Mouse (Mus musculus): ENCODE data around the gene Mrps26. TPM values are rescaled to one million over a fixed set of nuclear protein-coding genes. Genes with fewer than 3 reads are reported as not detected.
A peak's percentile ranks its signal among the peaks of the same experiment; 100 is the strongest.

Mrps26 gene
- polyA plus RNA-seq, 1 experiment: 46.3 TPM

DNA sequence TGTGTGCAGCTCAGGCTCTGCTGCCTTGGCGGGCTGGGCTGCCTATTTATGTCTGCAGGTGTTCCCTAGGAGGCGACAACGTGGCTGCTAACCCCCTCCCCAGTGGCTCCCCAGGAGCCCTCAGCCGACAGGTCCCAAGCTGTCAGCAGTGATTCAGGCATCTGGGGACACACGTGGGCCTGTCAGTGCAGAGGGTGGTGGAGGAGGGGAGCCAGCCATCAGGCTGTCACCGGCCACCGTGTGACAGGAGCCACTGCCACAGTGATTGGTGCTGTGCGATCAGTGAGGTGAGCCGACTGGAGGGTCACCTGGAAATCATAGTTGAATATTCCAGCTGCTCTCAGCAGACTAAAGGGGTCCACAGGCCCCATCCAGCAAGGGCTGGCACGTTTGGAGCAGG lies 19.0 kb downstream of the Mrps26 start, which contains the start of gene Avp:
TSS of gene Avp (minus strand) at position 3 of the 400 bp plus-strand sequence.
- 53% methylated on average over 10 of the region's 10 CpGs for WGBS
- TF ChIP-seq POLR2A (IDR thresholded peaks at IDR 0.05; ENCODE audit: borderline replicate concordance, extremely low read depth, low read depth, low read length) (no peak), CTCF (IDR thresholded peaks at IDR 0.05; ENCODE audit: insufficient read depth, low read length) (no peak)
- Histone ChIP-seq H3K4me3 (replicated peaks; ENCODE audit: extremely low read depth, low read depth, low read length) (no peak within 1 kb of the TSS), H3K4me1 (ENCODE audit: control insufficient read depth, insufficient read depth, low read length) (no peaks in the 10 kb centered on the region)
- no peak for DNase-seq

DNA sequence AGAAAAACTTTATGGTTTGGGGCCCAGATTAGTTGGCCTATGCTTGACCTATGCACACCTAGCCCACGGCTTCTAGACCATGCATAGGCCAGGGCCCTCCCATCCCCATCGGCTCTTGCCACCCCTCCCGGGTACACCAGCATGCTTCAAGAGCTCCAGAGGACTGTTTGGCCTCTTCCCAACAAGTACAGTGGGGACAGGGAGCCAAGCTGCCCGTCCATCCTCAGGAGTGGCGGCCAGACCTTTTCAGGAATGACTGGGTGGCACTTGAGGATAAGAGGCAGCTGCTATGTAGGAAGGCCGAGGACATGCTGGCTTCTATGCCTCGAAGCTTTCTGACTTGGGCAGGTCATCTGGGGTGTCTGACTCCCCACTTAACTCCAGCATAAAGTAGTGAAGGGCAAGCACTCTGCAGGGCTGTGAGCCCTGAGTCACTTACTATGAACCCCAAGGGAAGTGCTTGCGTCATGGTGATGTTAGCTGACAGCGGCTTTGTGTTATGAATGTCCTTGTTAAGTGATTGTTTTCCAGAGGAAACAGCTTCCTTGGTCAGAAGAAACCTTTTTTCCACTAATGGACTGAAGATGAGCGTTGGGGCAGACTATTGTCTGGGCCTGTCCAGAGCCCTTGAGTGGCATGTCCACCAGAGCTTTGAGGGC lies 20.5 kb downstream of the Mrps26 start:
- 48% methylated on average over 10 of the region's 10 CpGs for WGBS
- TF ChIP-seq CTCF (IDR thresholded peaks at IDR 0.05; ENCODE audit: insufficient read depth, low read length): no peak
- no peak for TF ChIP-seq POLR2A (IDR thresholded peaks at IDR 0.05; ENCODE audit: borderline replicate concordance, extremely low read depth, low read depth, low read length)
- Histone ChIP-seq H3K4me1 (ENCODE audit: control insufficient read depth, insufficient read depth, low read length) (no peaks in the 10 kb centered on the region), H3K4me3 (replicated peaks; ENCODE audit: extremely low read depth, low read depth, low read length) (no peak overlapping the region)
- DNase-seq: peak; percentile 22

DNA sequence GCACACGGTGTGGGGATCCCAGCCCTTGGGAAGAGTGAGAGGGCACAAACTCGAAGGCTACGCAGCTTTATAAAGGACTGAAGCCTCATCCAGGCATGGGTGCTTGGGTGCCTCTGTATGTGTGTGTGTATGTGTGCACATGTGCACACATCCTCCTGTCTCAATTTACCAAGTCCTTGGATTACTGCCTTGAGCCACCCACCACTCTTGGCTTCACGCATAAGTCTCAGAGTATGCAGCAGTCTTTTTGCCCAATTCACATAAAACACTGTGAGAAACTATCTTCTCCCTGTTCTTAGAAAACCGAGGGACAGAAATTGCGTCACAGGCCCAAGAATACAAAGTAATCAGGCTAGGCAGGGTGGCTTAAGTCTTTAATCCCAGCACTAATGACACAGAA lies 22.5 kb downstream of the Mrps26 start:
- H3K4me3 ChIP-seq (replicated peaks; ENCODE audit: extremely low read depth, low read depth, low read length): no peak overlapping the region
- TF ChIP-seq CTCF (IDR thresholded peaks at IDR 0.05; ENCODE audit: insufficient read depth, low read length) (no peak), POLR2A (IDR thresholded peaks at IDR 0.05; ENCODE audit: borderline replicate concordance, extremely low read depth, low read depth, low read length) (no peak)
- DNase-seq: no peak
- H3K4me1 ChIP-seq (ENCODE audit: control insufficient read depth, insufficient read depth, low read length): no peaks in the 10 kb centered on the region
- 81% methylated on average over 6 of the region's 6 CpGs for WGBS

DNA sequence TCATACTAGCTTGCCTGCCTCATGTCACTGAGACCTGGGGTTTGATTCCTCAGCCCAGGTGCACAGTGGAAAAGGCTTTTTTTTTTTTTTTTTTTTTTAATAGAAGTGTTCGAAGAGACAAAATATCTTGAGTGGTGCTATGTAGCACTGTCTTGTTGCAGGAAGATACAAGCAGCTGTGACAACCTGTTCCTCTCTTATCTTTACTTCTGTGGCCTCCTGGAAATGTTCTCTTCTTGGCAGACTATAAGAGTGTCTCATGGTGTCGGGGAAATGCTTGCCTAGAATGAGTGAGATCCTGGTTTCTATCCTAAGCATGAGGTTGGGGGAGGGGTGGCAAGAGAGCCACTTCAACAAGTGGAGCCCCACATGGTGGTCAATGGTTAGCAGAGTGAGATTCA lies 24.8 kb downstream of the Mrps26 start:
- no peaks in the 10 kb centered on the region for H3K4me1 ChIP-seq (ENCODE audit: control insufficient read depth, insufficient read depth, low read length)
- 67% methylated on average over 2 of the region's 2 CpGs for WGBS
- no peak overlapping the region for H3K4me3 ChIP-seq (replicated peaks; ENCODE audit: extremely low read depth, low read depth, low read length)
- no peak for DNase-seq
- no peak for TF ChIP-seq POLR2A (IDR thresholded peaks at IDR 0.05; ENCODE audit: borderline replicate concordance, extremely low read depth, low read depth, low read length)
- no peak for TF ChIP-seq CTCF (IDR thresholded peaks at IDR 0.05; ENCODE audit: insufficient read depth, low read length)

DNA sequence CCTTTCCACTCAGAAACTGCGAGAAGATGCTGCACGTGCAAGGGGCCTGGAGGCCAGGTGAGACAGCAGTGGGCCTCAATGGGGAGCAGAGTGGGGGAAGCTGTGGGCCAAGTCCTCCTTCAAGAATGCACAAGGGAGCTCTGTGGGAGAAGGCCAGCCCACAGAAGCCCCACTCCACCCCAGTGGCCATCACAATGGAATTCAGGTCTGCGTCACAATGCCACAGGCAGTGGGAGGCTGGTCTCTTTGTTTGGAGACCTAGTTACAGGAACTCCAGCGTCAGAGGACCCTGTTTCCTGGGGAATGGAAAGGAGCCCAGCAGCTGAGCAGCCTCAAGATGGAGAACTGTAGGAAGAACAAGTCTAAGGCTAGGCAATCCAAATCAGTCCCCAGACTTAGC lies 25.6 kb downstream of the Mrps26 start:
- Histone ChIP-seq H3K4me1 (ENCODE audit: control insufficient read depth, insufficient read depth, low read length) (no peaks in the 10 kb centered on the region), H3K4me3 (replicated peaks; ENCODE audit: extremely low read depth, low read depth, low read length) (no peak overlapping the region)
- no peak for DNase-seq
- 60% methylated on average over 4 of the region's 4 CpGs for WGBS
- TF ChIP-seq POLR2A (IDR thresholded peaks at IDR 0.05; ENCODE audit: borderline replicate concordance, extremely low read depth, low read depth, low read length) (no peak), CTCF (IDR thresholded peaks at IDR 0.05; ENCODE audit: insufficient read depth, low read length) (no peak)

DNA sequence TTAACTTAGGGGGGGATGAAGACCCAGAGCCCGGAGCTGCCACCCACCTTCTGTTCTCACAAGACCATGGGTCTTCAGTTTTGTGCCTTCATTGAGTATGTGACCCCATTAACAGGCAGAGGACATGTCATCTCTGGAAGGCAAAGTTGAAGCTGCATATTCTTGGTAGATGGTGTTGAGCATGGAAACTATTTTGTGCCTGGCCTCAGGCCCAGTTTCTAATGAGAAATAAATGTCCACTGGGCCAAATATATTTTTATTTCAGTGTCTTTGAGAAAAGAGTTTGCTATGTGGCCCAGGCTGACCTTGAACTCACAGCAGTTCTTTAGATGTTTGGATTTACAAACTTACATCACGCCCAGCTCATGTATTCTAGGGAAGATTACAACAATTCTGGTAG lies 26.2 kb downstream of the Mrps26 start:
- no peak overlapping the region for H3K4me3 ChIP-seq (replicated peaks; ENCODE audit: extremely low read depth, low read depth, low read length)
- no peaks in the 10 kb centered on the region for H3K4me1 ChIP-seq (ENCODE audit: control insufficient read depth, insufficient read depth, low read length)
- TF ChIP-seq POLR2A (IDR thresholded peaks at IDR 0.05; ENCODE audit: borderline replicate concordance, extremely low read depth, low read depth, low read length) (no peak), CTCF (IDR thresholded peaks at IDR 0.05; ENCODE audit: insufficient read depth, low read length) (no peak)
- no peak for DNase-seq
- WGBS: 79% methylated on average over 2 of the region's 2 CpGs

DNA sequence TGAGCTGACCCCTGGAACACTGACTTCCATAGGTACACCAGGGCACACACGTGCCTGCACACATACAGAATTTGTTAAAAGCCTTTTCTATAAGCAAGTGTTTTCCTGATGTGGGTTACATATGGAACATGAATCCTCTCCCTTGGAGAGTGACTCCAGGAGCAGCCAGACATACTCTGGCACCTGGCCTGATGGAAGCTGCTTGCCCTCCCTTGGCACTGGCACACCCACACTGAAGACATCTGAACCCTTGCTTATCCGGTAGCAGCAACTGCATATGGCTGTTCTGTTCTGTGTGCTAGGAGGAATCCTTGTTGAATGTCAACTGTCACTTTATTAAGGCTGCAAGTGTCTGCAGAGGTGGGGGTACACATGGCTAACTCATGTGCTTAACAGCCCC lies 27.5 kb downstream of the Mrps26 start:
- no peak for DNase-seq
- H3K4me3 ChIP-seq (replicated peaks; ENCODE audit: extremely low read depth, low read depth, low read length): no peak overlapping the region
- H3K4me1 ChIP-seq (ENCODE audit: control insufficient read depth, insufficient read depth, low read length): no peaks in the 10 kb centered on the region
- TF ChIP-seq CTCF (IDR thresholded peaks at IDR 0.05; ENCODE audit: insufficient read depth, low read length) (no peak), POLR2A (IDR thresholded peaks at IDR 0.05; ENCODE audit: borderline replicate concordance, extremely low read depth, low read depth, low read length) (no peak)
- WGBS: 88% methylated on average over 2 of the region's 2 CpGs

DNA sequence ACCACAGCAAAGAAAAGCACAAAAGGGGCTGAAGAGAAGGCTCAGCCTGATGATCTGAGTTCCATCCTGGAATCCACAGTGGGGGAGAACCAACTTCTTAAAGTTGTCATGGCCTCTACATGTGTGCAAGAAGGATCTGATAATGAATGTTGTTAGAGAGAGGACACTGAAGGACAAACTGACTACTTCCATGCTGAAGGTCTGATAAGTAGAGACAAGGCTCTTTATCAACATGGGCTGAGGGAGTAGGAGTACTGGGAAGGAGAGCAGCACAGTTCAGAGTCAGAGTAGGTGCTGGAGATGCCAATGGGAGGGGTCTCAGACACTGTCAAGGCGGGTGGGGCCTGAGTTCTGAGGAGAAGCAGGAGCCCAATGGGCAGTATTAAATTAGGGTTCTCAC lies 32.1 kb downstream of the Mrps26 start:
- no peaks in the 10 kb centered on the region for H3K4me1 ChIP-seq (ENCODE audit: control insufficient read depth, insufficient read depth, low read length)
- H3K4me3 ChIP-seq (replicated peaks; ENCODE audit: extremely low read depth, low read depth, low read length): no peak overlapping the region
- TF ChIP-seq CTCF (IDR thresholded peaks at IDR 0.05; ENCODE audit: insufficient read depth, low read length): no peak
- no peak for TF ChIP-seq POLR2A (IDR thresholded peaks at IDR 0.05; ENCODE audit: borderline replicate concordance, extremely low read depth, low read depth, low read length)
- DNase-seq: no peak
- 88% methylated on average over 1 of the region's 1 CpGs for WGBS

DNA sequence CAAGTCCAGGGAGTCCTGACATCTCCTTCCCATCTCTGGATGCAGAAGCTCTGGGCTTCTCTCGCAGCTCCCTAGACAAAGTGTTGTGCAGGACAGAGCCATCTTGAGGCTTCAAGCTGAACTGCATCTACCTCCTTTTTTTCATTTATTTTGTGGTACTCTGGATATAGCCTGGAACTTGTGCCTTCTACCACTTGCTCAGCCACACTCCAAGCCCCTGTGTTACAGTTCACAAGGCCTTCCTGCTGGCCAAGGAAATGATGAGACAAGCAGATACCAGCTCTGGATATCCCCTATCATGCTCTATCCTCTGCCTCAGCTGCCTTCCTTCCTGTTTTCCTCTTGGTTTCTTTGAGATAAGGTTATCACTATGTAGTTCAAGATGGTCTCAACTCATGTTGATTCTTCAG lies 34.1 kb downstream of the Mrps26 start:
- H3K4me3 ChIP-seq (replicated peaks; ENCODE audit: extremely low read depth, low read depth, low read length): no peak overlapping the region
- DNase-seq: no peak
- TF ChIP-seq CTCF (IDR thresholded peaks at IDR 0.05; ENCODE audit: insufficient read depth, low read length) (peak; percentile 37; the same call in 1 of the 2 replicates), POLR2A (IDR thresholded peaks at IDR 0.05; ENCODE audit: borderline replicate concordance, extremely low read depth, low read depth, low read length) (no peak)
- no peaks in the 10 kb centered on the region for H3K4me1 ChIP-seq (ENCODE audit: control insufficient read depth, insufficient read depth, low read length)
- WGBS: 18% methylated on average over 1 of the region's 1 CpGs

DNA sequence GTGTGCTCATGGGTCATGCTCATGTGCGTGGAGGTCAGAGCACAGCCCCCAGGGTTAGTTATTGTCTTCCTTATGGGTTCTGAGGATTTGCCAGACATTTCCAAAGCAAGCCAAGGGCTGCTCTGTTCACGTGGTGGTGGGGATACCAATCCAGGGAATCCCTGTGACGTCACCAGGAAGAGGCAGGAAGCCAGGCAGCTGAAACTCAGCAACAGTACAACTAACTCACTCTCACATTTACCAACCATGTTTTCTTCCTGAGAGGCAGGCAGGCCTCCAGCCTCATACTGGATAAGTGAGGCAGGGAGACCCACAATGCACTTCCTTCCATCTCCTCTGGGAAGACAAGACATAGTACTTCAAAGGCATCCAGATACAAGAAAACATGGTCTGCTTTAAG lies 34.9 kb downstream of the Mrps26 start:
- no peak for DNase-seq
- no peaks in the 10 kb centered on the region for H3K4me1 ChIP-seq (ENCODE audit: control insufficient read depth, insufficient read depth, low read length)
- 72% methylated on average over 3 of the region's 3 CpGs for WGBS
- no peak for TF ChIP-seq CTCF (IDR thresholded peaks at IDR 0.05; ENCODE audit: insufficient read depth, low read length)
- no peak for TF ChIP-seq POLR2A (IDR thresholded peaks at IDR 0.05; ENCODE audit: borderline replicate concordance, extremely low read depth, low read depth, low read length)
- H3K4me3 ChIP-seq (replicated peaks; ENCODE audit: extremely low read depth, low read depth, low read length): no peak overlapping the region

Measured in lung, adult 2 months (tissue).